Mouse (Mus musculus) intestine, embryonic 15.5 days (tissue): ENCODE data around the gene Shbg. TPM values are rescaled to one million over a fixed set of nuclear protein-coding genes. Genes with fewer than 3 reads are reported as not detected.

Experiments used
- ATAC-seq: fragments of 200-750 bp; cut with Nextera tagmentation; 2 replicates; pipeline ENCODE4 v1.8.0; 2017; ENCODE audit warnings: moderate TSS enrichment, moderate library complexity
- H3K27ac ChIP-seq: fragments of 300-500 bp; sonication (generic); 2 replicates; pipeline ENCODE4 v1.5.1; 2015; ENCODE audit warnings: mild to moderate bottlenecking, inconsistent platforms
- H3K27me3 ChIP-seq: fragments of 300-500 bp; sonication (generic); replicated peaks from 2 replicates; pipeline ENCODE4 v1.6.1; 2015; ENCODE audit warnings: inconsistent platforms
- H3K36me3 ChIP-seq: fragments of 300-500 bp; sonication (generic); 2 replicates; pipeline ENCODE4 v1.6.1; 2015; ENCODE audit warnings: inconsistent platforms
- H3K4me1 ChIP-seq: fragments of 300-500 bp; sonication (generic); replicated peaks from 2 replicates; pipeline ENCODE4 v1.6.1; 2015; ENCODE audit warnings: inconsistent platforms
- H3K4me2 ChIP-seq: fragments of 300-500 bp; sonication (generic); replicated peaks from 2 replicates; pipeline ENCODE4 v1.6.1; 2015; ENCODE audit warnings: mild to moderate bottlenecking, inconsistent platforms
- H3K4me3 ChIP-seq: fragments of 300-500 bp; sonication (generic); replicated peaks from 2 replicates; pipeline ENCODE4 v1.5.1; 2015; ENCODE audit warnings: inconsistent platforms
- H3K9ac ChIP-seq: fragments of 300-500 bp; sonication (generic); 2 replicates; pipeline ENCODE4 v1.6.1; 2015; ENCODE audit warnings: inconsistent platforms
- H3K9me3 ChIP-seq: fragments of 300-500 bp; sonication (generic); 2 replicates; pipeline ENCODE4 v1.6.1; 2016; ENCODE audit warnings: inconsistent platforms
- WGBS: fragments of 180-500 bp; shearing (Covaris S2); methylation state at CpG from one replicate; pipeline ENCODE4 v1.1.7; 2015; 5-methylcytosine and 5-hydroxymethylcytosine counted together
- polyA plus RNA-seq: library from polyadenylated mRNA; unstranded; fragments of >200 nt; fragmentation: Nextera tagmentation; extraction: Ambion mirVana; gene quantifications from 2 replicates; pipeline ENCODE4 v1.2.1, GENCODE M21; 2015

The Shbg gene
- polyA plus RNA-seq = 0.34 and 0.43 TPM in 2 replicates

- H3K4me3 ChIP-seq = no peak within 1 kb of the TSS
- no peaks in the 10 kb centered on the region for H3K9me3 ChIP-seq
These were observed at the start of gene Shbg for GRCm38 (mm10) chr11:69617805-69618204. Gene Shbg, minus strand, starts transcription at chr11:69617905.

GRCm38 (mm10) chr11:69666665-69667005 lies 48.9 kb upstream of the Shbg start:
- no peak for ATAC-seq
- Histone ChIP-seq H3K9me3 (no peaks in the 10 kb centered on the region), H3K36me3 (peaks cover 32% of the 10 kb centered on the region), H3K9ac (no peak overlapping the region), H3K4me3 (no peak overlapping the region), H3K4me2 (no peak overlapping the region), H3K27ac (peak overlapping the region; percentile 42; the same call in 1 of the 2 replicates), H3K4me1 (peaks cover 16% of the 10 kb centered on the region), H3K27me3 (no peaks in the 10 kb centered on the region)
- WGBS = 83% methylated on average over 3 of the region's 3 CpGs

More at GRCm38 (mm10) chr11:69617805-69618204, at the start of gene Shbg:
- ATAC-seq = no peak
- no peak within 1 kb of the TSS for H3K4me2 ChIP-seq
- no peak within 1 kb of the TSS for H3K9ac ChIP-seq
- no peaks in the 10 kb centered on the region for H3K36me3 ChIP-seq
- 58% methylated on average over 5 of the region's 5 CpGs for WGBS
- H3K27ac ChIP-seq = no peak within 1 kb of the TSS
- no peaks in the 10 kb centered on the region; the same call in 1 of the 2 replicates for H3K27me3 ChIP-seq
- H3K4me1 ChIP-seq = peaks cover 12% of the 10 kb centered on the region

GRCm38 (mm10) chr11:69665961-69666664 lies 48.4 kb upstream of the Shbg start, which contains the start of gene Cd68:
Gene Cd68, minus strand, starts transcription at chr11:69666153.
- H3K9ac ChIP-seq = no peak within 1 kb of the TSS
- peak; percentile 13; the same call in 1 of the 2 replicates for ATAC-seq
- 32% methylated on average over 7 of the region's 7 CpGs for WGBS
- H3K27me3 ChIP-seq = no peaks in the 10 kb centered on the region
- peak within 1 kb of the TSS; percentile 42 for H3K27ac ChIP-seq
- peaks cover 20% of the 10 kb centered on the region for H3K4me1 ChIP-seq
- H3K4me3 ChIP-seq = no peak within 1 kb of the TSS
- H3K4me2 ChIP-seq = 0 out of 2 replicates have a peak within 1 kb of the TSS, but pooled peaks have one; percentile 3
- peaks cover 32% of the 10 kb centered on the region for H3K36me3 ChIP-seq
- H3K9me3 ChIP-seq = no peaks in the 10 kb centered on the region

- Histone ChIP-seq H3K4me2 (0 out of 2 replicates have a peak overlapping the region, but pooled peaks have one; percentile 3), H3K27me3 (no peaks in the 10 kb centered on the region), H3K4me3 (no peak overlapping the region), H3K36me3 (peaks cover 32% of the 10 kb centered on the region), H3K9ac (no peak overlapping the region), H3K9me3 (no peaks in the 10 kb centered on the region), H3K4me1 (peaks cover 20% of the 10 kb centered on the region), H3K27ac (peak overlapping the region; percentile 42; the same call in 1 of the 2 replicates)
- 67% methylated on average over 9 of the region's 9 CpGs for WGBS
- ATAC-seq = no peak
These were observed 47.8 kb upstream of the Shbg start for GRCm38 (mm10) chr11:69665457-69665960.

GRCm38 (mm10) chr11:69664841-69665240 lies 47.1 kb upstream of the Shbg start:
- no peak overlapping the region for H3K9ac ChIP-seq
- WGBS = 87% methylated on average over 7 of the region's 7 CpGs
- no peaks in the 10 kb centered on the region for H3K9me3 ChIP-seq
- H3K36me3 ChIP-seq = peaks cover 30% of the 10 kb centered on the region
- H3K4me1 ChIP-seq = peaks cover 18% of the 10 kb centered on the region
- H3K4me3 ChIP-seq = no peak overlapping the region
- no peaks in the 10 kb centered on the region for H3K27me3 ChIP-seq
- no peak overlapping the region for H3K4me2 ChIP-seq
- H3K27ac ChIP-seq = no peak overlapping the region
- ATAC-seq = no peak

- no peak overlapping the region for H3K4me3 ChIP-seq
- H3K36me3 ChIP-seq = peaks cover 23% of the 10 kb centered on the region
- no peaks in the 10 kb centered on the region for H3K9me3 ChIP-seq
- no peaks in the 10 kb centered on the region for H3K27me3 ChIP-seq
- no peak overlapping the region for H3K27ac ChIP-seq
- peaks cover 10% of the 10 kb centered on the region for H3K4me1 ChIP-seq
- ATAC-seq = no peak
- no peak overlapping the region for H3K4me2 ChIP-seq
- no peak overlapping the region for H3K9ac ChIP-seq
- 84% methylated on average over 6 of the region's 6 CpGs for WGBS
These were observed 46.1 kb upstream of the Shbg start for GRCm38 (mm10) chr11:69663795-69664194.

- ATAC-seq = peak; percentile 17; the same call in 1 of the 2 replicates
- peak overlapping the region; percentile 96 for H3K27ac ChIP-seq
- peak overlapping the region; percentile 39 for H3K4me3 ChIP-seq
- peak overlapping the region; percentile 60 for H3K4me2 ChIP-seq
- WGBS = 66% methylated on average over 13 of the region's 13 CpGs
- H3K9ac ChIP-seq = peak overlapping the region; percentile 44
- H3K4me1 ChIP-seq = peaks cover 10% of the 10 kb centered on the region
- no peaks in the 10 kb centered on the region for H3K27me3 ChIP-seq
- no peaks in the 10 kb centered on the region for H3K9me3 ChIP-seq
- peaks cover 20% of the 10 kb centered on the region for H3K36me3 ChIP-seq
These were observed 45.4 kb upstream of the Shbg start for GRCm38 (mm10) chr11:69662967-69663671.

GRCm38 (mm10) chr11:69662213-69662966 lies 44.7 kb upstream of the Shbg start, which contains the start of gene Mpdu1:
Gene Mpdu1, minus strand, starts transcription at chr11:69662642.
- no peaks in the 10 kb centered on the region for H3K27me3 ChIP-seq
- peaks cover 21% of the 10 kb centered on the region for H3K36me3 ChIP-seq
- ATAC-seq = peak; percentile 96
- peak within 1 kb of the TSS; percentile 44 for H3K9ac ChIP-seq
- H3K4me3 ChIP-seq = peak within 1 kb of the TSS; percentile 39
- peaks cover 10% of the 10 kb centered on the region for H3K4me1 ChIP-seq
- under 1% methylated on average over 48 of the region's 48 CpGs for WGBS
- H3K27ac ChIP-seq = peak within 1 kb of the TSS; percentile 96
- no peaks in the 10 kb centered on the region for H3K9me3 ChIP-seq
- peak within 1 kb of the TSS; percentile 60 for H3K4me2 ChIP-seq

GRCm38 (mm10) chr11:69661221-69661881 lies 43.6 kb upstream of the Shbg start:
- Histone ChIP-seq H3K9ac (peak overlapping the region; percentile 44), H3K4me3 (peak overlapping the region; percentile 39), H3K4me1 (peaks cover 10% of the 10 kb centered on the region), H3K36me3 (peaks cover 15% of the 10 kb centered on the region), H3K27ac (peak overlapping the region; percentile 96), H3K9me3 (no peaks in the 10 kb centered on the region), H3K4me2 (peak overlapping the region; percentile 60), H3K27me3 (no peaks in the 10 kb centered on the region)
- no peak for ATAC-seq
- 76% methylated on average over 3 of the region's 3 CpGs for WGBS

GRCm38 (mm10) chr11:69657462-69657881 lies 39.8 kb upstream of the Shbg start:
- no peak for ATAC-seq
- H3K4me2 ChIP-seq = no peak overlapping the region
- H3K9ac ChIP-seq = no peak overlapping the region
- H3K27me3 ChIP-seq = no peaks in the 10 kb centered on the region
- H3K4me1 ChIP-seq = peaks cover 16% of the 10 kb centered on the region
- no peak overlapping the region for H3K4me3 ChIP-seq
- H3K9me3 ChIP-seq = no peaks in the 10 kb centered on the region
- 82% methylated on average over 15 of the region's 15 CpGs for WGBS
- peaks cover 25% of the 10 kb centered on the region for H3K36me3 ChIP-seq
- H3K27ac ChIP-seq = no peak overlapping the region

GRCm38 (mm10) chr11:69656617-69657461 lies 39.1 kb upstream of the Shbg start:
- no peak overlapping the region for H3K9ac ChIP-seq
- no peak overlapping the region for H3K4me3 ChIP-seq

More at GRCm38 (mm10) chr11:69656617-69657461, 39.1 kb upstream of the Shbg start:
- Histone ChIP-seq H3K27ac (no peak overlapping the region), H3K4me1 (peaks cover 16% of the 10 kb centered on the region), H3K36me3 (peaks cover 31% of the 10 kb centered on the region), H3K4me2 (no peak overlapping the region), H3K27me3 (no peaks in the 10 kb centered on the region), H3K9me3 (no peaks in the 10 kb centered on the region)
- WGBS = 69% methylated on average over 10 of the region's 10 CpGs
- no peak for ATAC-seq
